Mouse (Mus musculus) liver, embryonic 11.5 days (tissue): ENCODE measurements around the gene Olfr512. TPM values are rescaled to one million over a fixed set of nuclear protein-coding genes. Genes with fewer than 3 reads are reported as not detected.

ENCODE experiments used
- ATAC-seq: fragments of 200-750 bp; cut with Nextera tagmentation; replicated peaks from 2 replicates; pipeline ENCODE4 v1.8.0; 2017; ENCODE audit warnings: moderate number of reproducible peaks, mild to moderate bottlenecking, moderate TSS enrichment, moderate library complexity; ENCODE audit not compliant: low FRiP score
- DNase-seq: peaks from one replicate; pipeline ENCODE4 v3.0.0-alpha.2; 2017; ENCODE audit warnings: low spot score
- H3K27ac ChIP-seq: fragments of 300-500 bp; sonication (generic); 2 replicates; pipeline ENCODE4 v1.5.1; 2014; ENCODE audit warnings: mild to moderate bottlenecking, low read depth, low read length, control low read depth
- H3K27me3 ChIP-seq: fragments of 300-500 bp; sonication (generic); replicated peaks from 2 replicates; pipeline ENCODE4 v1.6.1; 2014; ENCODE audit warnings: low read length, mixed read lengths; ENCODE audit not compliant: control insufficient read depth, insufficient read depth
- H3K36me3 ChIP-seq: fragments of 300-500 bp; sonication (generic); 2 replicates; pipeline ENCODE4 v1.6.1; 2014; ENCODE audit warnings: mild to moderate bottlenecking, low read length, moderate library complexity, mixed read lengths; ENCODE audit not compliant: control insufficient read depth, insufficient read depth
- H3K4me1 ChIP-seq: fragments of 300-500 bp; sonication (generic); replicated peaks from 2 replicates; pipeline ENCODE4 v1.6.1; 2014; ENCODE audit warnings: low read length, mixed read lengths; ENCODE audit not compliant: control insufficient read depth, insufficient read depth
- H3K4me2 ChIP-seq: fragments of 300-500 bp; sonication (generic); 2 replicates; pipeline ENCODE4 v1.6.1; 2014; ENCODE audit warnings: mild to moderate bottlenecking, control low read depth, moderate library complexity
- H3K4me3 ChIP-seq: fragments of 300-500 bp; sonication (generic); 2 replicates; pipeline ENCODE4 v1.5.1; 2014; ENCODE audit warnings: low read depth, low read length, control low read depth
- H3K9ac ChIP-seq: fragments of 300-500 bp; sonication (generic); 2 replicates; pipeline ENCODE4 v1.6.1; 2014; ENCODE audit warnings: low read depth, low read length, control low read depth
- H3K9me3 ChIP-seq: fragments of 300-500 bp; sonication (generic); 2 replicates; pipeline ENCODE4 v1.6.1; 2016; ENCODE audit warnings: low read length, inconsistent platforms, mixed read lengths; ENCODE audit not compliant: control insufficient read depth
- WGBS: fragments of 180-500 bp; shearing (Covaris S2); extraction: QIAGEN DNeasy Blood & Tissue Kit; methylation state at CpG from one replicate; pipeline ENCODE4 v1.1.7; 2014; 5-methylcytosine and 5-hydroxymethylcytosine counted together
- polyA plus RNA-seq: library from polyadenylated mRNA; unstranded; fragments of >200 nt; fragmentation: Nextera tagmentation; extraction: Ambion mirVana; gene quantifications from 2 replicates; pipeline ENCODE4 v1.2.1, GENCODE M21; 2014

The Olfr512 gene
- not detected in 2 replicates for polyA plus RNA-seq

- Histone ChIP-seq H3K9ac (no peak within 1 kb of the TSS), H3K27me3 (no peaks in the 10 kb centered on the region), H3K36me3 (no peaks in the 10 kb centered on the region), H3K9me3 (no peaks in the 10 kb centered on the region), H3K4me1 (no peaks in the 10 kb centered on the region), H3K27ac (no peak within 1 kb of the TSS), H3K4me2 (no peak within 1 kb of the TSS), H3K4me3 (no peak within 1 kb of the TSS)
- no peak for DNase-seq
- no peak for ATAC-seq
Measured at GRCm38 (mm10) chr7:108713020-108713419, at the start of gene Olfr512. Gene Olfr512 (plus strand): TSS chr7:108713320.

- ATAC-seq = no peak
- Histone ChIP-seq H3K27ac (no peak within 1 kb of the TSS), H3K4me2 (no peak within 1 kb of the TSS), H3K36me3 (no peaks in the 10 kb centered on the region), H3K4me1 (no peaks in the 10 kb centered on the region), H3K9me3 (no peaks in the 10 kb centered on the region), H3K27me3 (no peaks in the 10 kb centered on the region), H3K9ac (no peak within 1 kb of the TSS), H3K4me3 (no peak within 1 kb of the TSS)
- 83% methylated on average over 1 of the region's 1 CpGs for WGBS
- no peak for DNase-seq
Measured at GRCm38 (mm10) chr7:108666118-108666517, 47.0 kb upstream of the Olfr512 start, which contains the start of gene Olfr510. Gene Olfr510 (plus strand): TSS chr7:108666418.

GRCm38 (mm10) chr7:108671058-108671457 is 42.1 kb upstream of the Olfr512 start:
- no peak for ATAC-seq
- Histone ChIP-seq H3K27me3 (no peaks in the 10 kb centered on the region), H3K27ac (no peak overlapping the region), H3K4me2 (no peak overlapping the region), H3K9ac (no peak overlapping the region), H3K4me3 (no peak overlapping the region), H3K4me1 (no peaks in the 10 kb centered on the region), H3K9me3 (no peaks in the 10 kb centered on the region), H3K36me3 (no peaks in the 10 kb centered on the region)
- DNase-seq = no peak
- 56% methylated on average over 1 of the region's 1 CpGs for WGBS

- no peak for DNase-seq
- no peaks in the 10 kb centered on the region for H3K36me3 ChIP-seq
- no peak overlapping the region for H3K9ac ChIP-seq
- no peaks in the 10 kb centered on the region for H3K4me1 ChIP-seq
- 79% methylated on average over 4 of the region's 4 CpGs for WGBS
- H3K27ac ChIP-seq = no peak overlapping the region
- no peak for ATAC-seq
- no peaks in the 10 kb centered on the region for H3K9me3 ChIP-seq
- H3K4me2 ChIP-seq = no peak overlapping the region
- H3K27me3 ChIP-seq = no peaks in the 10 kb centered on the region
- H3K4me3 ChIP-seq = no peak overlapping the region
Measured at GRCm38 (mm10) chr7:108678886-108679285, 34.2 kb upstream of the Olfr512 start.

- WGBS = 72% methylated on average over 1 of the region's 1 CpGs
- H3K36me3 ChIP-seq = no peaks in the 10 kb centered on the region
- DNase-seq = no peak
Measured at GRCm38 (mm10) chr7:108750673-108751072, 37.6 kb downstream of the Olfr512 start, which contains the start of gene Olfr513. Gene Olfr513 (plus strand): TSS chr7:108750973.

GRCm38 (mm10) chr7:108760411-108760810 is 47.3 kb downstream of the Olfr512 start:
- 36% methylated on average over 3 of the region's 3 CpGs for WGBS
- no peak for ATAC-seq

More at GRCm38 (mm10) chr7:108750673-108751072, 37.6 kb downstream of the Olfr512 start, which contains the start of gene Olfr513:
- Histone ChIP-seq H3K4me1 (no peaks in the 10 kb centered on the region), H3K4me2 (no peak within 1 kb of the TSS), H3K9ac (no peak within 1 kb of the TSS), H3K9me3 (no peaks in the 10 kb centered on the region), H3K4me3 (no peak within 1 kb of the TSS), H3K27ac (no peak within 1 kb of the TSS), H3K27me3 (no peaks in the 10 kb centered on the region)
- ATAC-seq = no peak

More at GRCm38 (mm10) chr7:108760411-108760810, 47.3 kb downstream of the Olfr512 start:
- no peaks in the 10 kb centered on the region for H3K9me3 ChIP-seq
- no peak for DNase-seq
- no peaks in the 10 kb centered on the region for H3K27me3 ChIP-seq
- H3K4me1 ChIP-seq = no peaks in the 10 kb centered on the region
- no peak overlapping the region for H3K4me3 ChIP-seq
- H3K9ac ChIP-seq = no peak overlapping the region
- H3K27ac ChIP-seq = no peak overlapping the region
- no peak overlapping the region for H3K4me2 ChIP-seq
- no peaks in the 10 kb centered on the region for H3K36me3 ChIP-seq

Other genes with a start within 250 kb of the Olfr512 start
- not detected in 2 replicates for gene Olfr498, start 248.0 kb upstream of the Olfr512 start, polyA plus RNA-seq
- not detected in 2 replicates for gene Olfr502, start 188.3 kb upstream of the Olfr512 start, polyA plus RNA-seq
- not detected in 2 replicates for gene Olfr503, start 168.8 kb upstream of the Olfr512 start, polyA plus RNA-seq
- not detected in 2 replicates for gene Olfr504, start 147.5 kb upstream of the Olfr512 start, polyA plus RNA-seq
- gene Olfr506, start 102.5 kb upstream of the Olfr512 start, polyA plus RNA-seq = not detected in 2 replicates
- not detected in 2 replicates for gene Olfr507, start 91.5 kb upstream of the Olfr512 start, polyA plus RNA-seq
- not detected in 2 replicates for gene Olfr508, start 83.3 kb upstream of the Olfr512 start, polyA plus RNA-seq
- gene Olfr509, start 61.4 kb upstream of the Olfr512 start, polyA plus RNA-seq = not detected in 2 replicates
- gene Olfr510, start 46.9 kb upstream of the Olfr512 start, polyA plus RNA-seq = not detected in 2 replicates
- not detected in 2 replicates for gene Olfr513, start 37.7 kb downstream of the Olfr512 start, polyA plus RNA-seq
- not detected in 2 replicates for gene Olfr514, start 112.7 kb downstream of the Olfr512 start, polyA plus RNA-seq
- not detected in 2 replicates for gene Olfr516, start 137.2 kb downstream of the Olfr512 start, polyA plus RNA-seq
- not detected in 2 replicates for gene Olfr517, start 159.1 kb downstream of the Olfr512 start, polyA plus RNA-seq
- gene Olfr518, start 171.7 kb downstream of the Olfr512 start, polyA plus RNA-seq = not detected in 2 replicates
- not detected in 2 replicates for gene Olfr519, start 181.1 kb downstream of the Olfr512 start, polyA plus RNA-seq
- gene Nlrp10, start 216.9 kb downstream of the Olfr512 start, polyA plus RNA-seq = 0.04 and 0.11 TPM in 2 replicates
- 82.8 and 87.8 TPM in 2 replicates for gene Eif3f, start 221.1 kb downstream of the Olfr512 start, polyA plus RNA-seq
- gene Tub, start 237.0 kb downstream of the Olfr512 start, polyA plus RNA-seq = 0.29 and 0.48 TPM in 2 replicates